Mouse (Mus musculus) olfactory bulb, adult 2 months (tissue): ENCODE measurements around the gene Fry.

Experiments
- CTCF ChIP-seq: fragments of 200-500 bp; IDR thresholded peaks from 2 replicates; pipeline ENCODE4 v1.5.1; 2012; ENCODE audit warnings: low read depth, mild to moderate bottlenecking, low read length, moderate library complexity; ENCODE audit not compliant: insufficient read depth
- POLR2A ChIP-seq: fragments of 200-500 bp; IDR thresholded peaks from 2 replicates; pipeline ENCODE4 v1.6.1; 2012; ENCODE audit warnings: mild to moderate bottlenecking, low read depth, low read length, moderate library complexity; ENCODE audit not compliant: insufficient read depth

GRCm38 (mm10) chr5:150207596-150207995, 89.2 kb downstream of the Fry start:
- TF ChIP-seq POLR2A (no peak), CTCF (no peak)
